Mouse (Mus musculus) neural tube, embryonic 10.5 days (tissue): ENCODE measurements at regions not wholly inside any gene's neighbourhood (a gene's known extent, or its start where the extent isn't known, plus 50 kb on each side); places are given as distances from the start of the nearest gene placed in this dataset.

Experiments used
- DNase-seq: peaks from one replicate; pipeline ENCODE4 v3.0.0-alpha.2; 2017; ENCODE audit warnings: low spot score; ENCODE audit errors: extremely low spot score

GRCm38 (mm10) chr3:151160516-151160915, 277.2 kb upstream of the Adgrl4 start:
- DNase-seq, result no peak

GRCm38 (mm10) chr3:151182132-151182531, 255.6 kb upstream of the Adgrl4 start:
- DNase-seq, result no peak

GRCm38 (mm10) chr3:151192092-151192491, 245.6 kb upstream of the Adgrl4 start:
- no peak for DNase-seq

GRCm38 (mm10) chr3:151210978-151211377, 226.7 kb upstream of the Adgrl4 start:
- no peak for DNase-seq

- no peak for DNase-seq
These were observed 220.8 kb upstream of the Adgrl4 start for GRCm38 (mm10) chr3:151216764-151217502.

GRCm38 (mm10) chr3:151222407-151222806, 215.3 kb upstream of the Adgrl4 start:
- DNase-seq, result no peak

- no peak for DNase-seq
These were observed 185.2 kb upstream of the Adgrl4 start for GRCm38 (mm10) chr3:151252458-151252857.

- no peak for DNase-seq
These were observed 174.9 kb upstream of the Adgrl4 start for GRCm38 (mm10) chr3:151262821-151263220.

- DNase-seq, result no peak
These were observed 172.0 kb upstream of the Adgrl4 start for GRCm38 (mm10) chr3:151265658-151266057.

GRCm38 (mm10) chr3:151269514-151269913, 168.2 kb upstream of the Adgrl4 start:
- no peak for DNase-seq

- no peak for DNase-seq
These were observed 153.9 kb upstream of the Adgrl4 start for GRCm38 (mm10) chr3:151283829-151284228.

GRCm38 (mm10) chr3:151293981-151294605, 143.6 kb upstream of the Adgrl4 start:
- peak; percentile 24 for DNase-seq

- no peak for DNase-seq
These were observed 143.1 kb upstream of the Adgrl4 start for GRCm38 (mm10) chr3:151294606-151295005.

- DNase-seq, result peak; percentile 16
These were observed 142.7 kb upstream of the Adgrl4 start for GRCm38 (mm10) chr3:151295027-151295426.

- no peak for DNase-seq
These were observed 139.4 kb upstream of the Adgrl4 start for GRCm38 (mm10) chr3:151298325-151298724.

GRCm38 (mm10) chr3:151305402-151305801, 132.3 kb upstream of the Adgrl4 start:
- DNase-seq, result no peak

GRCm38 (mm10) chr3:151307975-151308374, 129.7 kb upstream of the Adgrl4 start:
- no peak for DNase-seq

- no peak for DNase-seq
These were observed 113.9 kb upstream of the Adgrl4 start for GRCm38 (mm10) chr3:151323835-151324234.

- DNase-seq, result no peak
These were observed 107.9 kb upstream of the Adgrl4 start for GRCm38 (mm10) chr3:151329801-151330200.

GRCm38 (mm10) chr3:151331906-151332305, 105.8 kb upstream of the Adgrl4 start:
- DNase-seq, result no peak

GRCm38 (mm10) chr3:151332317-151332687, 105.4 kb upstream of the Adgrl4 start:
- DNase-seq, result no peak

GRCm38 (mm10) chr3:151332688-151333452, 104.8 kb upstream of the Adgrl4 start:
- no peak for DNase-seq
